Mouse (Mus musculus): ENCODE data around the gene Prr27. TPM values are rescaled to one million over a fixed set of nuclear protein-coding genes. Genes with fewer than 3 reads are reported as not detected.

Prr27 gene
- not detected in 2 replicates for polyA plus RNA-seq (2016; fragmentation: Nextera tagmentation; extraction: Ambion mirVana)

DNA sequence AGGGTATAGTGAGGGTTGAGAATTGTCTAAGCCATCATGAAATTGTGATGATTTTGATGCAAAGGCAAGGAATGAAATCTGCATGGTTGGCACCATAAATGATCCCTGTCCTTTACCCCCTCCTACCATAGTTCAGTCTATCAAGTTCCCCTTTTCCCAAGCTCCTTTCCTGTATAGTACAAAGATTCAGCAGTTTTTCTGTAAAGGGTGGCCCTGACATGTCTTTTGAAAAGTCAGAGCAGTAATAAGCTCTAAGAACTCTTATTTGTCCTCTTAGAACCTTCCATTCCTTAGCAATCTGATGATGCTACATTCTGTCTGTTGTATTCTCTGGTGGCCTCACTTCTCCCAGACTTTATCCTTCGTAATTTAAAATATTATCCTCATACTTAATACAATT, at the start of gene Prr27:
Prr27 (plus strand) TSS at position 301 of the 400 bp plus-strand sequence.
- Histone ChIP-seq H3K27ac (replicated peaks) (no peak within 1 kb of the TSS), H3K4me3 (no peak within 1 kb of the TSS)
- 75% methylated on average over 1 of the region's 1 CpGs for WGBS

DNA sequence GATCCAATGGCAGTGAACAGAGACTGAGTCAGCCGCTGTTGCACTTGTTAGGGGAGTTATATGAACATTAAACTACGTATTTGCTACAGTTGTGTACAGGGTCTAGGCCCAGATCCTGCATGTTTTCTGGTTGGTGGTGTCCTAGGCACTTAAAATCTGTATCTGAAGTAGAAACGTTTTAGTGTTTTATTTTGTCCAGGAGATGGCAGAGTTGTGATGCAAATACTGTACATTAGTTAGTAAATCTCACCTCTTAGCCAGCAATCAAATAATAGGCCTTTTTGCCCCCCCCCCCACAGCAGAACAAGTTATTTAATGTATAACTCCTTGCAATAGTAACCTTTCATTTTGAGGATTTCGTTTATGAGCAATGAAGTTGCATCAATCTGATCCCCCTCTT, 42.8 kb upstream of the Prr27 start:
- Histone ChIP-seq H3K4me3 (no peak overlapping the region), H3K27me3 (replicated peaks; ENCODE audit: low read depth, poor library complexity, severe bottlenecking) (no peaks in the 10 kb centered on the region), H3K36me3 (replicated peaks) (no peaks in the 10 kb centered on the region), H3K27ac (replicated peaks) (no peak overlapping the region), H3K9me3 (no peaks in the 10 kb centered on the region), H3K4me1 (no peaks in the 10 kb centered on the region)
- no peak for DNase-seq (ENCODE audit: low spot score)
- WGBS = 65% methylated on average over 4 of the region's 4 CpGs

More for the DNA sequence above, at the start of gene Prr27:
- H3K9me3 ChIP-seq = no peaks in the 10 kb centered on the region
- H3K4me1 ChIP-seq = no peaks in the 10 kb centered on the region
- no peaks in the 10 kb centered on the region for H3K36me3 ChIP-seq (replicated peaks)
- no peaks in the 10 kb centered on the region for H3K27me3 ChIP-seq (replicated peaks; ENCODE audit: low read depth, poor library complexity, severe bottlenecking)
- DNase-seq (ENCODE audit: low spot score) = no peak

DNA sequence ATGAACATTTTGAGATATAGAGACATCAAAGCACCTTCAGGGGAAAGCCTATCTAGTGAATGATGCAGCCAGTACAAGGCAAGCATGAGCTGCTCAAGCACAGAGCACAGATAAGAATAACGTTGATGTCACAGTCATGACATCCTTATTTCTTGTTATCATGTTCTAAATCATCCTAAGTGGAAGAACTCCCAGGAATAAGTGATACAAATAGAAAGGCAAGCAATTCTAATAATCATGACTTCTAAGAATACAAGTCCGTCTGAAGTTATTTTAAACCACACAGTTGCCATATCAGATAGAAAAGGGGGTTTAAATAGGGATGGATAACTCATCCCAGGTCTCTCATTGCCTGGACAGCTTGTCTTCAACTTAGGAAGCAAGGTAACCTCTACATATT, 17.7 kb upstream of the Prr27 start, which contains the start of gene Csn1s2b:
Csn1s2b (plus strand) TSS at position 301 of the 400 bp plus-strand sequence.
- no peaks in the 10 kb centered on the region for H3K27me3 ChIP-seq (replicated peaks; ENCODE audit: low read depth, poor library complexity, severe bottlenecking)
- no peaks in the 10 kb centered on the region for H3K9me3 ChIP-seq
- H3K27ac ChIP-seq (replicated peaks) = no peak within 1 kb of the TSS
- 77% methylated on average over 2 of the region's 2 CpGs for WGBS
- H3K4me1 ChIP-seq = no peaks in the 10 kb centered on the region
- no peak for DNase-seq (ENCODE audit: low spot score)
- no peak within 1 kb of the TSS for H3K4me3 ChIP-seq
- H3K36me3 ChIP-seq (replicated peaks) = no peaks in the 10 kb centered on the region

DNA sequence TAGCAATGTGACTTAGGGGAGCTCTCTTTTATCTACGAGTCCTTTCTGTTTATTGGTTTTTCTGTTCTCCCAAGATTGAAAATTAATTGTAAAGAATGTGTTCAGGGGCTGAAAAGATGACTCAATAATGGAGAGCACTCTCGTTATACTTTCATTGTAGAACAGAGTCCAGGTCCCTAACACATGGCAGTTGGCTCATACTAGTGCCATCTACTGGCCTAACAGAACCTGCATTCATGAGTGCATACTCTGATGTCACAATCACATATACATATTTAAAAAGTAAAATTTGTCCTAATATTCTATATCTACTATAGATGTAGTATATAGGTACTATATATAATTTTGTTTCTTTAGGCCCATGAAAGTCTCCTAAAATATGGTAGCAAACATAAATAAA, 16.2 kb upstream of the Prr27 start:
- Histone ChIP-seq H3K27ac (replicated peaks) (no peak overlapping the region), H3K4me1 (no peaks in the 10 kb centered on the region), H3K36me3 (replicated peaks) (no peaks in the 10 kb centered on the region), H3K27me3 (replicated peaks; ENCODE audit: low read depth, poor library complexity, severe bottlenecking) (no peaks in the 10 kb centered on the region), H3K9me3 (no peaks in the 10 kb centered on the region), H3K4me3 (no peak overlapping the region)
- 76% methylated on average over 2 of the region's 2 CpGs for WGBS
- no peak for DNase-seq (ENCODE audit: low spot score)

DNA sequence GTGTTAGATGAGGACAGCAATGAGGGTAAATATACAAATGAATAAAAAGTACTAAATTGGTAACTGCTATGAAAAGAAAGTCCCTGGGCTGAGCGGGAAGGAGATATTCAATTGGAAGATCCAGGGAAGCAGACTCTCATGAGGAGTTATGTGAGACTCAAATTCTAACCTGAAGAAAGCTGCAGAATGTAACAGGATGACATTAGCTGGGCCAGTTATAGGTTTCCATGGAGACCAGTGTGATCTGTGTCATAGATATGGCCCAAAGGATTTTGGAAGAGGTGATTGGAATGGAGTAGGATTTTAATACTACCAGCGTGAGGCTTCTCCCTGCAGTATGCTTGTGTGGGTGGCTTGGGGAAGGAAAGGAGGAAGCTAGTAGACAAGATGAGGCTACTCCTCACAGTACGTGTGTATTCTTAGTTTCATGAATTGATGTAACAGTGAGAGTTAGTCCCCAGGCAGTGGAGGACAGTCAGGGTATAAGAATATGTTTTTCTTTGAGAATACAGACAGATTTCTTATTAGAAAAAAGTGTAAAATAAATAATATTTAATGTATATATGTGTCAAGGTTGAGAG, 29.7 kb downstream of the Prr27 start:
- Histone ChIP-seq H3K9me3 (no peaks in the 10 kb centered on the region), H3K36me3 (replicated peaks) (no peaks in the 10 kb centered on the region), H3K27me3 (replicated peaks; ENCODE audit: low read depth, poor library complexity, severe bottlenecking) (no peaks in the 10 kb centered on the region), H3K4me1 (no peaks in the 10 kb centered on the region), H3K4me3 (no peak overlapping the region), H3K27ac (replicated peaks) (no peak overlapping the region)
- WGBS = 75% methylated on average over 3 of the region's 3 CpGs
- DNase-seq (ENCODE audit: low spot score) = no peak

DNA sequence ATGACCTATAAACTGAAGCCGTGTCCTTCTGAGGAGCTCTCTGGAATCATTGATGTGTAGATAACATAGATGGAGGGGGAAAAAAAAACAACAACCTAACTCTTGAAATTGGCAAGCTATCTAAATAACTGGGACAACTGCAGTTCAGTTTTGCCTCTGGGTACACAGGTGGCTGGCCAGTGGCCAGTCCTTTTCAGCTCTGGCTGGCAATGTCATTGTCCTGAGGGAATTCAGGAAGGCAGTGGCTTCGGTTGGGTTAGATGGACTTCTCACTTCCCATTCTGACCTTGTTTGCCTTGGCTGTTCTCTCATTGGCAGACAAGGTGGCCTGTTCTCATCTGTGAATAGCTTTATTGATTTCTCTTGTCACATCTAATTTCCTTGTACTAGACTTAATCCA, 44.6 kb downstream of the Prr27 start:
- WGBS = 72% methylated on average over 2 of the region's 2 CpGs

DNA sequence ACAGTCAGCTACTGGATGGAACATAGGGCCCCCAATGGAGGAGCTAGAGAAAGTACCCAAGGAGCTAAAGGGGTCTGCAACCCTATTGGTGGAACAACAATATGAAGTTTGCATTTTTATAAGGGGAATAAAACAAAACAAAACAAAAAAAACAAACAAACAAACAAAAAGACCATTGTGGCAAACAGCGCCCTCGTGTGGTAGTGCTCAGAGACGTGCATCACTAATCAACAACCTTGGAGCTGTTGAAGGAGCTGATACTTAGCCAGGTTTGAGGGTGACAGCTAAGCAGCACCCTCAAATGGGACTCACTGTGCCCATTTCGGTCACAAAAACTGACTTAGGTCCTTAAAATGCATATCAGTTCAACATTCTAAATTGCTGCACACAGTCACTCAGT, 45.9 kb downstream of the Prr27 start:
- H3K27ac ChIP-seq (replicated peaks) = no peak overlapping the region
- WGBS = 39% methylated on average over 4 of the region's 4 CpGs
- no peaks in the 10 kb centered on the region for H3K36me3 ChIP-seq (replicated peaks)
- no peak overlapping the region for H3K4me3 ChIP-seq
- no peak for DNase-seq (ENCODE audit: low spot score)
- H3K27me3 ChIP-seq (replicated peaks; ENCODE audit: low read depth, poor library complexity, severe bottlenecking) = no peaks in the 10 kb centered on the region
- no peaks in the 10 kb centered on the region for H3K4me1 ChIP-seq
- H3K9me3 ChIP-seq = no peaks in the 10 kb centered on the region

More for the DNA sequence above, 44.6 kb downstream of the Prr27 start:
- DNase-seq (ENCODE audit: low spot score) = no peak
- no peaks in the 10 kb centered on the region for H3K27me3 ChIP-seq (replicated peaks; ENCODE audit: low read depth, poor library complexity, severe bottlenecking)
- H3K4me3 ChIP-seq = no peak overlapping the region
- no peaks in the 10 kb centered on the region for H3K9me3 ChIP-seq
- H3K27ac ChIP-seq (replicated peaks) = no peak overlapping the region
- no peaks in the 10 kb centered on the region for H3K4me1 ChIP-seq
- no peaks in the 10 kb centered on the region for H3K36me3 ChIP-seq (replicated peaks)

DNA sequence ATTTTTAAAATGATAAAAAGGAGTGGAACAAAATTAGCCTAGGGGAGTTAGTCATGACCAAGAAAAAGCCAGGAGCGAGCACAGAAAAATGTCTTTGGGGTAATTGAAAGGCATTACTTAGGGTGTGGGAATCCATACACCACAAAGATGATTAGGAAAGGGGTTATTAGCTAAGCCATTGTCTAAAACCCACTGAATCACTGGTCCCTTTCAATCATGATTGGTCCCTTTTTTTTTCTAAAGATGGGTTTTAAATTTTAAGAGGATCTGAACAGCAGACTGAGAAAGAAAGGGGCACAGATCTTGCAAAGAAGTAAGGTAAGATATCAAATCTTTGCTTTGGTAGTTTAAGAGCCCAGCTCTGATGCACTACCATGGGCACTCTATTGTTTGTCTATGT, 59.2 kb downstream of the Prr27 start, which contains the start of gene Odam:
Odam (plus strand) TSS at position 301 of the 400 bp plus-strand sequence.
- H3K27ac ChIP-seq (replicated peaks) = no peak within 1 kb of the TSS
- no peak for DNase-seq (ENCODE audit: low spot score)
- no peaks in the 10 kb centered on the region for H3K9me3 ChIP-seq
- H3K36me3 ChIP-seq (replicated peaks) = no peaks in the 10 kb centered on the region
- H3K27me3 ChIP-seq (replicated peaks; ENCODE audit: low read depth, poor library complexity, severe bottlenecking) = no peaks in the 10 kb centered on the region
- no peak within 1 kb of the TSS for H3K4me3 ChIP-seq
- H3K4me1 ChIP-seq = no peaks in the 10 kb centered on the region
- WGBS = 90% methylated on average over 1 of the region's 1 CpGs

Other genes with a start within 250 kb of the Prr27 start
- gene Sult1e1, start 234.1 kb upstream of the Prr27 start, polyA plus RNA-seq (2016; fragmentation: Nextera tagmentation; extraction: Ambion mirVana) = 0.28 and 1.1 TPM in 2 replicates
- gene Csn1s1, start 159.5 kb upstream of the Prr27 start, polyA plus RNA-seq (2016; fragmentation: Nextera tagmentation; extraction: Ambion mirVana) = not detected in 2 replicates
- not detected in 2 replicates for gene Csn2, start 126.1 kb upstream of the Prr27 start, polyA plus RNA-seq (2016; fragmentation: Nextera tagmentation; extraction: Ambion mirVana)
- gene Csn1s2a, start 51.1 kb upstream of the Prr27 start, polyA plus RNA-seq (2016; fragmentation: Nextera tagmentation; extraction: Ambion mirVana) = not detected in 2 replicates
- not detected in 2 replicates for gene Csn1s2b, start 17.6 kb upstream of the Prr27 start, polyA plus RNA-seq (2016; fragmentation: Nextera tagmentation; extraction: Ambion mirVana)
- not detected in 2 replicates for gene Odam, start 59.3 kb downstream of the Prr27 start, polyA plus RNA-seq (2016; fragmentation: Nextera tagmentation; extraction: Ambion mirVana)
- gene Csn3, start 99.9 kb downstream of the Prr27 start, polyA plus RNA-seq (2016; fragmentation: Nextera tagmentation; extraction: Ambion mirVana) = 3.0 and 3.1 TPM in 2 replicates
- gene 2310003L06Rik, start 143.8 kb downstream of the Prr27 start, polyA plus RNA-seq (2016; fragmentation: Nextera tagmentation; extraction: Ambion mirVana) = not detected in 2 replicates
- gene Gm28434, start 143.8 kb downstream of the Prr27 start, polyA plus RNA-seq (2016; fragmentation: Nextera tagmentation; extraction: Ambion mirVana) = not detected in 2 replicates
- gene Cabs1, start 153.8 kb downstream of the Prr27 start, polyA plus RNA-seq (2016; fragmentation: Nextera tagmentation; extraction: Ambion mirVana) = not detected in 2 replicates
- gene Smr3a, start 176.9 kb downstream of the Prr27 start, polyA plus RNA-seq (2016; fragmentation: Nextera tagmentation; extraction: Ambion mirVana) = not detected in 2 replicates